Mouse (Mus musculus): ENCODE results near the gene Tceal7. TPM values are rescaled to one million over a fixed set of nuclear protein-coding genes. Genes with fewer than 3 reads are reported as not detected.
"Not testable (repeated sequence)": the region's sequence is repeated elsewhere in the genome, so short reads cannot be mapped to it uniquely, and the experiment has no call there.

The Tceal7 gene
- polyA plus RNA-seq (2016; fragmentation: Nextera tagmentation; extraction: Ambion mirVana) = 2.1 and 7.2 TPM in 2 replicates

- not testable (repeated sequence) for H3K4me1 ChIP-seq; H3K27me3 ChIP-seq; H3K36me3 ChIP-seq; H3K9me3 ChIP-seq (replicated peaks); H3K27ac ChIP-seq
- ATAC-seq (ENCODE audit: low FRiP score) = peak; percentile 91
- H3K4me3 ChIP-seq = peak within 1 kb of the TSS; percentile 40
- peak within 1 kb of the TSS; percentile 46 for H3K4me2 ChIP-seq (replicated peaks)
- WGBS = 42% methylated on average over 10 of the region's 67 CpGs
- peak within 1 kb of the TSS; percentile 35; the same call in 1 of the 2 replicates for H3K9ac ChIP-seq
Measured at GRCm38 (mm10) chrX:136214729-136215677, at the start of gene Tceal7, which contains the start of gene Bex1. Gene Tceal7 (plus strand): TSS chrX:136214779. Gene Bex1 (minus strand): TSS chrX:136215513.

GRCm38 (mm10) chrX:136170625-136171024, 44.0 kb upstream of the Tceal7 start:
- Histone ChIP-seq H3K9ac (peak overlapping the region; percentile 38), H3K27ac (no peak overlapping the region), H3K4me1 (0 out of 2 replicates have a peak, but pooled peaks cover 2% of the 10 kb centered on the region)

GRCm38 (mm10) chrX:136171189-136172117, 43.1 kb upstream of the Tceal7 start:
- ATAC-seq (ENCODE audit: low FRiP score) = peak; percentile 75
- WGBS = 22% methylated on average over 24 of the region's 24 CpGs

More at GRCm38 (mm10) chrX:136170625-136171024, 44.0 kb upstream of the Tceal7 start:
- Histone ChIP-seq H3K4me2 (replicated peaks) (peak overlapping the region; percentile 47), H3K36me3 (no peaks in the 10 kb centered on the region), H3K4me3 (peak overlapping the region; percentile 53), H3K9me3 (replicated peaks) (no peaks in the 10 kb centered on the region), H3K27me3 (no peaks in the 10 kb centered on the region)
- WGBS = 64% methylated on average over 10 of the region's 10 CpGs
- no peak for ATAC-seq (ENCODE audit: low FRiP score)

GRCm38 (mm10) chrX:136172118-136172551, 42.4 kb upstream of the Tceal7 start, which contains the start of gene Tceal8:
Gene Tceal8 (minus strand): TSS chrX:136172342.
- Histone ChIP-seq H3K36me3 (no peaks in the 10 kb centered on the region), H3K4me1 (0 out of 2 replicates have a peak, but pooled peaks cover 2% of the 10 kb centered on the region), H3K4me3 (peak within 1 kb of the TSS; percentile 53), H3K9me3 (replicated peaks) (no peaks in the 10 kb centered on the region), H3K27ac (peak within 1 kb of the TSS; percentile 85), H3K27me3 (peaks cover 9% of the 10 kb centered on the region; the same call in 1 of the 2 replicates), H3K4me2 (replicated peaks) (peak within 1 kb of the TSS; percentile 47), H3K9ac (peak within 1 kb of the TSS; percentile 68)
- peak; percentile 96 for ATAC-seq (ENCODE audit: low FRiP score)
- WGBS = 14% methylated on average over 10 of the region's 10 CpGs

More at GRCm38 (mm10) chrX:136171189-136172117, 43.1 kb upstream of the Tceal7 start:
- Histone ChIP-seq H3K4me1 (0 out of 2 replicates have a peak, but pooled peaks cover 2% of the 10 kb centered on the region), H3K27me3 (0 out of 2 replicates have a peak, but pooled peaks cover 4% of the 10 kb centered on the region), H3K4me3 (peak overlapping the region; percentile 53), H3K9ac (peak overlapping the region; percentile 68), H3K4me2 (replicated peaks) (peak overlapping the region; percentile 47), H3K9me3 (replicated peaks) (no peaks in the 10 kb centered on the region), H3K27ac (peak overlapping the region; percentile 80), H3K36me3 (no peaks in the 10 kb centered on the region)

DNA sequence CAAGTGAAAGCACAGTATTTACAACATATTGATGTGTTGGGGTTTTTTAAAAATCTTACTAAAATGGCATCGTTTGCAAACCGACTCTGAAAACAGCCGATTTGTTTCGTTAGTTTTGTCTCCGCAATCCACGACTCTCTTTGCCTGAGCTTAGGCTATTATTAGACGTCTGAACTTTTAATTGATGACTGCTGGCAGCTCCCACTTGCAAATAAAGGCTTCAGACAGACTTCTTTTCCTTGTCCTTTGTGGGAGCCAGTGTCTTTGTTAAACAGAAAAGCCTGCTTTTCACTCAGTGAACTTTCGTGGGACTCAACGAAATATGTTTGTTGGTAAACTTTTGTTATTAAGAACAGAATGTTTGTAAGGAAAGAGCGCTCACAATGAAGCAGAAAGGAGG, 41.8 kb upstream of the Tceal7 start:
- 29% methylated on average over 10 of the region's 10 CpGs for WGBS
- Histone ChIP-seq H3K4me2 (replicated peaks) (peak overlapping the region; percentile 42), H3K9me3 (replicated peaks) (no peaks in the 10 kb centered on the region), H3K27me3 (peaks cover 9% of the 10 kb centered on the region; the same call in 1 of the 2 replicates), H3K4me3 (peak overlapping the region; percentile 53), H3K27ac (0 out of 2 replicates have a peak overlapping the region, but pooled peaks have one; percentile 85), H3K9ac (0 out of 2 replicates have a peak overlapping the region, but pooled peaks have one; percentile 2), H3K4me1 (0 out of 2 replicates have a peak, but pooled peaks cover 2% of the 10 kb centered on the region), H3K36me3 (no peaks in the 10 kb centered on the region)
- ATAC-seq (ENCODE audit: low FRiP score) = no peak

GRCm38 (mm10) chrX:136180897-136181553, 33.6 kb upstream of the Tceal7 start:
- Histone ChIP-seq H3K27me3 (peaks cover 10% of the 10 kb centered on the region; the same call in 1 of the 2 replicates), H3K9ac (no peak overlapping the region), H3K27ac (no peak overlapping the region), H3K4me1 (no peaks in the 10 kb centered on the region), H3K9me3 (replicated peaks) (no peaks in the 10 kb centered on the region), H3K4me2 (replicated peaks) (no peak overlapping the region), H3K36me3 (no peaks in the 10 kb centered on the region), H3K4me3 (no peak overlapping the region)
- 25% methylated on average over 9 of the region's 11 CpGs for WGBS
- ATAC-seq (ENCODE audit: low FRiP score) = no peak

DNA sequence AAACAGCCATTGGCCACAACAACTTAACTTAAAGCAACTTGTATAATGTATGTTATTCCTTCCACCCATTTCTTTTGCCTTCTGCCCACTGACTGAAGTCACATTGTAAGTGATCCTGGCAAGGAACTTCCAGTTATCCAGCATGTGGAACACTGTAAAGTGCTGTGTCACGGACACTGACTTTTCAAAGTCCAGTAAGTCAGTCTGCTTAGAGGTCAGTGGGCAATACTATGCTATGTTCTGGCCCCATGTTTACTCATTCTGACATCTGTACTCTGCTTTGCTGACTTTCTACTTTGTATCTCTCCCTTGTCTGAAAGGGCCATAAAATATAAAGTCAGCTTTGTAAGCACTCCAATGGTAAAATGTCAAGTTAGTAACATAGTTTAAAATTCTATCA, 31.5 kb upstream of the Tceal7 start:
- no peak for ATAC-seq (ENCODE audit: low FRiP score)
- H3K4me1 ChIP-seq = no peaks in the 10 kb centered on the region
- 85% methylated on average over 1 of the region's 1 CpGs for WGBS
- no peaks in the 10 kb centered on the region for H3K9me3 ChIP-seq (replicated peaks)
- H3K36me3 ChIP-seq = no peaks in the 10 kb centered on the region
- H3K9ac ChIP-seq = no peak overlapping the region
- H3K4me2 ChIP-seq (replicated peaks) = no peak overlapping the region
- no peak overlapping the region for H3K27ac ChIP-seq
- no peak overlapping the region for H3K4me3 ChIP-seq
- H3K27me3 ChIP-seq = 0 out of 2 replicates have a peak, but pooled peaks cover 4% of the 10 kb centered on the region

DNA sequence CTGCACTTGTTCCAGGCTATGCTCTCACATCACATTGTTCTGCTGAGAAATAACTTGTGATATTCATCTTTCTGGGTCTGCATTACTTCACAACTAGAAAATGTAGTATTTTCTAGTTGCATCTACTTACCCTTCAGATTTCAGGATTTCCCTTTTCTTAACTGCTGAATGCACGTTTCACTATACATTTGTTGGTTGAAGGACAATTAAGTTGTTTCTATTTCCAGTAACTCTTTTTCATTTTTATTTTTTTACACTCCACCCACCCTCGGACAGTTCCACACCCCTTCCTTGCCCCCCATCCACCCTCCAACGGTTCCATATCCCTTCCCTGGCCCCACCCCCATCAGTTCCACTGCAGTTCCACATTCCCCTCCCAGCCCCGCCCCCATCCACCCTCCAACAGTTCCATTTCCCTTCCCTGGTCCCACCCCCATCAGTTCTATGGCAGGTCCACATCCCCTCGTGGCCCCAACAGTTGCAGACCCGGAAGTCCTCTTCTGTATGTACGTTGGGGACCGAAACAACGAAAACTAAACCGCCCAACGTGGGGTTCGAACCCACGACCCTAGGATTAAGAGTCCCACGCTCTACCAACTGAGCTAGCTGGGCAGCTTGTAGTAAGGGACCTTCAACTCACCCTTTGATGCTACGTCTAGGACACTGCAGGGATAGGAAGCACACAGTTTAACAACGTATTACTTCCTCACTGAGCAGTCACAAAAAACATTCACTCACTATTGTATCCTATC, 19.2 kb upstream of the Tceal7 start:
- H3K27me3 ChIP-seq = no peaks in the 10 kb centered on the region

DNA sequence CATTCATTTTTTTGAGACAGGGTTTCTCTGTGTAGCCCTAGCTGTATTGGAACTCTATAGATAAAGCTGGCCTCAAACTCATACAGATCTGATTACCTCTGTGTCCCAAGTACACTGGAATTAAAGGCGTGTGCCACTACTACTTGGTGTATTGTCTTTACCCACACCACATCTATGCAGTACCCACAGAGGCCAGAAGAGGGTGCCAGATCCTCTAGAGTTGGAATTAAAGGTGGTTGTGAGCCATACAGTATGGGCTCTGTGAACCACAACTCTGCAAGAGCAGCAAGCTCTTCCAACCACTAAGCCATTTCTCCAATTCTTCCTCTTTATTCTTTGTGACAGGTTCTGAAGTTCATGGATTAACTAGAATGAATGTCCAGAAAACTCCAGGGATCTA, 17.7 kb upstream of the Tceal7 start:
- 47% methylated on average over 1 of the region's 1 CpGs for WGBS

More for the DNA sequence above, 19.2 kb upstream of the Tceal7 start:
- H3K36me3 ChIP-seq = no peaks in the 10 kb centered on the region
- ATAC-seq (ENCODE audit: low FRiP score) = no peak
- 83% methylated on average over 16 of the region's 16 CpGs for WGBS
- no peak overlapping the region for H3K4me2 ChIP-seq (replicated peaks)
- H3K9ac ChIP-seq = no peak overlapping the region
- H3K27ac ChIP-seq = no peak overlapping the region
- no peak overlapping the region for H3K4me3 ChIP-seq
- no peaks in the 10 kb centered on the region for H3K4me1 ChIP-seq
- no peaks in the 10 kb centered on the region for H3K9me3 ChIP-seq (replicated peaks)

GRCm38 (mm10) chrX:136203257-136203656, 11.3 kb upstream of the Tceal7 start:
- Histone ChIP-seq H3K9ac (peak overlapping the region; percentile 42; the same call in 1 of the 2 replicates), H3K4me3 (peak overlapping the region; percentile 42), H3K27ac (no peak overlapping the region), H3K27me3 (peaks cover 4% of the 10 kb centered on the region; the same call in 1 of the 2 replicates), H3K9me3 (replicated peaks) (no peaks in the 10 kb centered on the region), H3K36me3 (no peaks in the 10 kb centered on the region), H3K4me2 (replicated peaks) (peak overlapping the region; percentile 51), H3K4me1 (no peaks in the 10 kb centered on the region)
- whole genome bisulfite sequencing = 25% methylated on average over 7 of the region's 7 CpGs
- peak; percentile 40 for ATAC-seq (ENCODE audit: low FRiP score)

More for the DNA sequence above, 17.7 kb upstream of the Tceal7 start:
- ATAC-seq (ENCODE audit: low FRiP score) = no peak
- Histone ChIP-seq H3K4me3 (no peak overlapping the region), H3K36me3 (no peaks in the 10 kb centered on the region), H3K4me2 (replicated peaks) (no peak overlapping the region), H3K27me3 (no peaks in the 10 kb centered on the region), H3K9me3 (replicated peaks) (no peaks in the 10 kb centered on the region), H3K27ac (no peak overlapping the region), H3K4me1 (no peaks in the 10 kb centered on the region), H3K9ac (no peak overlapping the region)
